Mouse (Mus musculus) lung, embryonic 16.5 days (tissue): Measurements from ENCODE around the gene Hpcal4. TPM values are rescaled to one million over a fixed set of nuclear protein-coding genes. Genes with fewer than 3 reads are reported as not detected.

Experiments used
- ATAC-seq: fragments of 200-750 bp; cut with Nextera tagmentation; 2 replicates; pipeline ENCODE4 v1.8.0; 2017; ENCODE audit warnings: low read depth, mild to moderate bottlenecking, moderate library complexity
- H3K27ac ChIP-seq: fragments of 300-500 bp; sonication (generic); 2 replicates; pipeline ENCODE4 v1.5.1; 2014; ENCODE audit warnings: mild to moderate bottlenecking, control low read depth, low read length
- H3K27me3 ChIP-seq: fragments of 300-500 bp; sonication (generic); 2 replicates; pipeline ENCODE4 v1.6.1; 2014; ENCODE audit warnings: low read depth, low read length, mixed read lengths; ENCODE audit not compliant: control insufficient read depth, insufficient read depth
- H3K36me3 ChIP-seq: fragments of 300-500 bp; sonication (generic); 2 replicates; pipeline ENCODE4 v1.6.1; 2014; ENCODE audit warnings: low read length; ENCODE audit not compliant: control insufficient read depth, insufficient read depth
- H3K4me1 ChIP-seq: fragments of 300-500 bp; sonication (generic); replicated peaks from 2 replicates; pipeline ENCODE4 v1.6.1; 2014; ENCODE audit warnings: low read length, mixed read lengths; ENCODE audit not compliant: control insufficient read depth, insufficient read depth
- H3K4me2 ChIP-seq: fragments of 300-500 bp; sonication (generic); 2 replicates; pipeline ENCODE4 v1.6.1; 2014; ENCODE audit warnings: low read depth, low read length, control low read depth
- H3K4me3 ChIP-seq: fragments of 300-500 bp; sonication (generic); 2 replicates; pipeline ENCODE4 v1.5.1; 2014; ENCODE audit warnings: mild to moderate bottlenecking, low read length, control low read depth
- H3K9ac ChIP-seq: fragments of 300-500 bp; sonication (generic); 2 replicates; pipeline ENCODE4 v1.6.1; 2014; ENCODE audit warnings: low read length, control low read depth
- H3K9me3 ChIP-seq: fragments of 300-500 bp; sonication (generic); 2 replicates; pipeline ENCODE4 v1.6.1; 2016; ENCODE audit warnings: low read length; ENCODE audit not compliant: control insufficient read depth
- WGBS: fragments of 180-500 bp; shearing (Covaris S2); extraction: QIAGEN DNeasy Blood & Tissue Kit; methylation state at CpG from one replicate; pipeline ENCODE4 v1.1.7; 2014; 5-methylcytosine and 5-hydroxymethylcytosine counted together
- polyA plus RNA-seq: library from polyadenylated mRNA; unstranded; fragments of >200 nt; fragmentation: Nextera tagmentation; extraction: Ambion mirVana; gene quantifications from 2 replicates; pipeline ENCODE4 v1.2.1, GENCODE M21; 2015

Gene Hpcal4
- polyA plus RNA-seq, 1 experiment from 2014 or later, result 0.16 TPM

DNA sequence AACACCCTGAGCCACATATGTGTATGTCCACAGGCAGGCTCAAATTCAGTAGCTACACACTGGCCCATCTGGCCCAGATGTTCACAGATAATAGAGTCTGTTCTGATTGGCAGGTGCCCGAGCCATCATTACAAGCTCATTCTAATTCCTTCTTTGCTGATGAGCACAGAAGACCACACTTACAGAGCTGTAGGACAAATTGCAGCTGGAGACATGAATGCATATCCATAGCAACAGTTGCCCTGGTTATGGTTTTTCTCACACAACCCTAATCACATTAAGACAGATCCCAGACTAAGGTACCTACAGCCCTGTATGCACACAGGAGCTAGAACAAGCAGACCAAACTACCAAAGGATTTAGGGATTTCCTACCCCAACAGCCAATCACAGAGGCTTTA, 32.3 kb downstream of the Hpcal4 start:
- Histone ChIP-seq H3K9me3 (no peaks in the 10 kb centered on the region), H3K27me3 (no peaks in the 10 kb centered on the region)
- WGBS, result 79% methylated on average over 1 of the region's 1 CpGs

DNA sequence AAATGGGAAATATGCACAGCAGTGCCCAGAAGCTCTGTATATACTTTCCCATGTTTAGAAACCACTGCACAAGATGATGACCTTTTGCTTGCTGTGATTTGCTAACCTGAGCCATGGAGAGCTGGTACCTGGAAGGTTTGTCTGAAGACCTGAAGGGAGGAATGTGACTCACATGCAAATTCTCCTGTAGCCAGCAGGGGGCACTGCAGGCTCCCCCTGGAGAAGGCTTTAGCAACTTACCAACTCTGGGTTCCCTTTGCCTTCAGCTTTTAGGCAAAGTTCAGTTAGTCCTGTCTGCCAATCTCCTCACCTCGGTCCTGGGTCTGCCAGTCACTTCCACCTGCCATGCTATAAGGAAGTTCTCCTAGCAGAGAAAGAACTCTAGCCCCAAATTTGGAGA, 33.8 kb downstream of the Hpcal4 start:
- WGBS, result 21% methylated on average over 1 of the region's 1 CpGs
- no peak overlapping the region for H3K9ac ChIP-seq
- H3K27ac ChIP-seq, result no peak overlapping the region
- H3K9me3 ChIP-seq, result no peaks in the 10 kb centered on the region
- H3K36me3 ChIP-seq, result no peaks in the 10 kb centered on the region
- no peak for ATAC-seq
- H3K4me1 ChIP-seq, result no peaks in the 10 kb centered on the region
- H3K4me2 ChIP-seq, result no peak overlapping the region
- no peaks in the 10 kb centered on the region for H3K27me3 ChIP-seq
- no peak overlapping the region for H3K4me3 ChIP-seq

More for the DNA sequence above, 32.3 kb downstream of the Hpcal4 start:
- ATAC-seq, result no peak
- no peaks in the 10 kb centered on the region for H3K4me1 ChIP-seq
- no peak overlapping the region for H3K9ac ChIP-seq
- H3K27ac ChIP-seq, result no peak overlapping the region
- no peaks in the 10 kb centered on the region for H3K36me3 ChIP-seq
- no peak overlapping the region for H3K4me2 ChIP-seq
- H3K4me3 ChIP-seq, result no peak overlapping the region

DNA sequence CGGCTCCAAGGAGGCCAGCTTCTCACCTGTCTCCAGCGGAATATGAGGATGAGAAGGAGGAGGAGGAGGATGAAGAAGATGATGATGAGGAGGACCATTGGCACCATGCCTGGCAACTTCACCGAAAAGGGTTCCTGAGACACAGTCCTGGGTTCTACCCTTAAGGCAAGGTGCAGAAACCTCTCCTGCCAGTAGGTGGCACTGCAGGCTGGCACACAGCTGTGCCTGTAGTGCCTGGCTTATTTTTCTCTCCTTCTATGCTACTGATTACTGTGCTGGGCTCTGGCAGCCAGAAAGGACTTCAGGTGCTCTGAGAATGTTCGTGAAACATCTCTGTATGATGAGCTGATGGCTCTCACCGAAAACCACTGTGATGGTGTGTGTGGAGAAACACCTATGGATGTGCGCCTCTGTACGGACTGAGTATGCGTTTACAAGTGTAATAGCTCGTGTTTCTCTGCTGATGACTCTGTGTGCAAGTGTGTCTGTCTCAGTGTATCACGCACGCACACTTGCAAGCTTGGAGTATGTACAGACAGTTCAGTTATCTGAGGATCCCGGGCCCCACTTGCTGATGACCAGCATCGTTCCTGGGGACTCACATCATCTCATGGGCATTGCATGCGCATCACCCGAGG, 36.8 kb downstream of the Hpcal4 start:
- H3K27me3 ChIP-seq, result no peaks in the 10 kb centered on the region
- WGBS, result 64% methylated on average over 15 of the region's 15 CpGs

DNA sequence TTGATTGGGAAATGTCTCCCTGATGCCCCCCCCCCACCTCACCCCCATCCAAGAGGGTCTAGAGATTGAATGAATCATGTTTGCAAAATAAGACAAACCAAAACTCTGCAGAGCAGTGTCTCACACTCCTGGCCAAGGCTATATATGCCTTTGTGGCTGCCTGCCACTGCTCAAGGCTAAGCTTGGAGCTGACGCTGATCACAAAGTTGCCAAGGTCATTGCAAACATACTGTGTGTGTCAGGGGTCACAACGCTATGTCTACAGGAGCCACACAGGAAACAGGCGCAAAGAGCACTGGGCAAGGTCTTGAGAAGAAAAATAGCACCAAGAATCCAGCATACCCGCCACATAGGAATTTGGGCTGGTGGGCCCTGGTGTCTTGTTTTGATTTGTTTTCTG, 37.6 kb downstream of the Hpcal4 start:
- 69% methylated on average over 4 of the region's 4 CpGs for WGBS
- H3K4me1 ChIP-seq, result no peaks in the 10 kb centered on the region
- H3K9ac ChIP-seq, result no peak overlapping the region
- H3K27me3 ChIP-seq, result no peaks in the 10 kb centered on the region
- H3K27ac ChIP-seq, result no peak overlapping the region
- no peaks in the 10 kb centered on the region for H3K9me3 ChIP-seq
- H3K4me2 ChIP-seq, result no peak overlapping the region
- no peaks in the 10 kb centered on the region for H3K36me3 ChIP-seq
- ATAC-seq, result no peak
- H3K4me3 ChIP-seq, result no peak overlapping the region

More for the DNA sequence above, 36.8 kb downstream of the Hpcal4 start:
- peak; percentile 79 for ATAC-seq
- Histone ChIP-seq H3K4me2 (no peak overlapping the region), H3K9ac (no peak overlapping the region), H3K9me3 (no peaks in the 10 kb centered on the region), H3K4me1 (no peaks in the 10 kb centered on the region), H3K4me3 (no peak overlapping the region), H3K36me3 (no peaks in the 10 kb centered on the region), H3K27ac (no peak overlapping the region)

DNA sequence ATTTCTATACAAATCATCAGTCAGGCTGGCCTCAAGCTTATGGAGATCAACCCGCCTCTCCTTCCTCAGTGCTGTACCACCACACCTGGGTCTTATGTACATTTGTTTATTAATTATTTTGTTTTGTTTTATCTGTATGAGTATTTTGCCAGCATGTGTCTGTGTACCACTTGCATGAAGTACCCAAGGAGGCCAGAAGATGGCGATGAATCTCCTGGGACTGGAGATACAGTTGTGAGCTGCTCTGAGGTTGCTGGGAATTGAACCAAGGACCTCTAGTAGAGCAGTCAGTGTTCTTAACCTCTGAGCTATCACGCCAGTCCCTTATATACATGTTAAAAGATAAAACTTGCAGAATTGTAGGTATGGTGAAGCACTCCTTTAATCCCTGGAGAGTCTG, 40.3 kb downstream of the Hpcal4 start:
- no peak overlapping the region for H3K4me2 ChIP-seq
- no peak for ATAC-seq
- H3K9ac ChIP-seq, result no peak overlapping the region
- no peaks in the 10 kb centered on the region for H3K27me3 ChIP-seq
- H3K4me1 ChIP-seq, result peaks cover 7% of the 10 kb centered on the region
- H3K27ac ChIP-seq, result no peak overlapping the region
- 48% methylated on average over 3 of the region's 3 CpGs for WGBS
- no peaks in the 10 kb centered on the region for H3K9me3 ChIP-seq
- H3K4me3 ChIP-seq, result no peak overlapping the region
- no peaks in the 10 kb centered on the region for H3K36me3 ChIP-seq

DNA sequence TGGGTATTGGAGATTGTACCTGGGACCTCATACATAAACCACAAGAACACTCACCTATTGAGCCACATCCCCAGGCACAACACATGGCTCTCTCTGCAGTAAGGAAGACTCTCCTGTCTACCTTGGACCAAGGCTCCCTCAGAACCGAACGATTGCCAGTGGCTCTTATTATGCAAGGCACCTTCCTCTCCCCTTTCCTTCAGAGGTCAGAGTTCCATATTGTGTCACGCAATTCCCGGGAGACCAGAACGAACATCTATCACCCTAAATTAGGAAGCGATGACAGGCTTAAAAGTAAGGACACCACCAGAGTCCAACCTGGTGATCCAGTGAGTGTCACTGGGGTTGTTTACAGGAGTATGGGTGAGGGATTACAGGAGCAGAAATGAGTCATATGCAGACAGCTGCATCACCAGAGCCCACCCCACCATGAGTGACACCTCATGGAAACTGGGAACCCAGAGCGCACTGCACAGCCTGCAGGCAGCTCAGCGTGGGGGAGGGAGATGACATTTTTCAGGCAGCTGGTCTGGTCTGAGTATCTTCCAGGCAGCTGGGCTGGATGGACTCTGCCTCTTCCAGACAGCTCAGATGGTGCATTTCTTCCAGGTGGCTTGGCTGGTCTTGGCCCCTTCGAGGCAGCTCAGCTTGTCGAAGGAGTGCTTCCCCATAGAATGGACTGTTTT, 42.8 kb downstream of the Hpcal4 start:
- no peak overlapping the region for H3K4me2 ChIP-seq
- ATAC-seq, result peak; percentile 17; the same call in 1 of the 2 replicates
- no peaks in the 10 kb centered on the region for H3K27me3 ChIP-seq
- H3K4me1 ChIP-seq, result peaks cover 14% of the 10 kb centered on the region
- no peak overlapping the region for H3K27ac ChIP-seq
- no peak overlapping the region for H3K9ac ChIP-seq
- no peak overlapping the region for H3K4me3 ChIP-seq
- H3K9me3 ChIP-seq, result no peaks in the 10 kb centered on the region
- WGBS, result 49% methylated on average over 10 of the region's 10 CpGs
- H3K36me3 ChIP-seq, result no peaks in the 10 kb centered on the region

DNA sequence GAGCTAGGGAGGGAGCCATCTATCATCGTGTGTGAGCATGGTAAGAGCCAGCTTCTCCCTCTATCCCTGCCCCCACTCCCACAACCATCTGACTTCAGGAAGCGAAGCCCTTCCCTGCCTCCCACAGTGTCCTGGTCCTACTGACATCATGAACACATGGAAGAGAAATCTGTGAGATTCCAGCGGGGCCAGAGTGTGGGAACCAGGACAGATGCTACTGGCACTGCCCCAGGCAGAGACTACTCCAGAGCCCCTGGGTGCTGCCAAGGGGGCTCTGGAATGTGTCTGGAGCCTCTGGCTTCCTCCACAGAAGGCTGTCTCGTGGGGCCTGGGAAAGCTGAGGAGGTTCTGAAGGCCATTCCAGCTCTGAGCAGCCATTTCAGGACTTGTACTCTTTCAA, 44.7 kb downstream of the Hpcal4 start:
- H3K4me2 ChIP-seq, result no peak overlapping the region
- 21% methylated on average over 4 of the region's 4 CpGs for WGBS

DNA sequence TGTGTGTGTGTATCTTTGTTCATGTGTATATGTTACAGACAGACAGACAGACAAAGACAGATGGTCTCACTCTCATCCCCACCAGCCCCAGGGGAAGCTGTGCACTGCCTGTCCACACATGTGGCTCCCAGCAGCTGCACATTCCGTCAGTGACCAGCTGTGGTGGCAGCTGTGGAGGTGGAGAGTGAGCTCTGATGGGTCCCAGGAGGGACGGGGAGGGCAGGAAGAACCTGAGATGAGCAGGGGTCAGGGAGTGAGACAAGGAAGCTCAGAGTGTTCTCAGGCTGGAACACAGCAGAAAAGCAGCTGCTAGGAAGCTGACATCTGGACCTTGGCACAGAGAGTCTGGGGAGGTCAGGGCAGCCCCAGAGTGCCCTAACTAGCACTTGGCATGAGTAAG, 45.2 kb downstream of the Hpcal4 start:
- peaks cover 16% of the 10 kb centered on the region for H3K4me1 ChIP-seq
- peak overlapping the region; percentile 45 for H3K27ac ChIP-seq
- ATAC-seq, result peak; percentile 79
- 21% methylated on average over 2 of the region's 2 CpGs for WGBS
- H3K36me3 ChIP-seq, result no peaks in the 10 kb centered on the region
- H3K4me3 ChIP-seq, result no peak overlapping the region
- H3K27me3 ChIP-seq, result peaks cover 8% of the 10 kb centered on the region; the same call in 1 of the 2 replicates
- H3K9ac ChIP-seq, result no peak overlapping the region
- no peaks in the 10 kb centered on the region for H3K9me3 ChIP-seq
- H3K4me2 ChIP-seq, result no peak overlapping the region

More for the DNA sequence above, 44.7 kb downstream of the Hpcal4 start:
- H3K4me1 ChIP-seq, result peaks cover 14% of the 10 kb centered on the region
- H3K9ac ChIP-seq, result 0 out of 2 replicates have a peak overlapping the region, but pooled peaks have one; percentile 14
- peak overlapping the region; percentile 45 for H3K27ac ChIP-seq
- H3K9me3 ChIP-seq, result no peaks in the 10 kb centered on the region
- no peak overlapping the region for H3K4me3 ChIP-seq
- peak; percentile 68 for ATAC-seq
- H3K36me3 ChIP-seq, result no peaks in the 10 kb centered on the region
- peaks cover 2% of the 10 kb centered on the region; the same call in 1 of the 2 replicates for H3K27me3 ChIP-seq

DNA sequence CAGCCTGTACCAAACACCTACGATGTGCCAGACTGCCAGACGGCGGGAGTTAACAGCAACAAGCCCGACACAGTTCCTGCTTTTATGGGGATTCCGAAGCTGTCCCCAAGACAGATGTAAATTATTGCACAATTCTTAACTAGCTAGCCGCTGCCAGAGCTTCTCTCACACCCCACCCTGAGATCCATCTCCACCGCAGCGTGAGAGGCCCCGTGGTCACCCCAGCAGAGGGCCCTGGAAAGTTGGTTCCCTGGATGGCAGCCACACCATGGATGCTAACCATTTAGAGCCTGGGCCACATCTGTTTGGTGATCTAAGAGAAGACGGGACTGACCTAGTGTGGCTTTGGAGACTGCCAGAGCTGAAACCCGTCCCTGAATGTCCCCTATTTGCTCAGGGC, 46.1 kb downstream of the Hpcal4 start:
- no peak overlapping the region for H3K27ac ChIP-seq
- no peaks in the 10 kb centered on the region for H3K36me3 ChIP-seq
- H3K9ac ChIP-seq, result no peak overlapping the region
- H3K4me2 ChIP-seq, result no peak overlapping the region
- peak; percentile 15 for ATAC-seq
- peaks cover 8% of the 10 kb centered on the region; the same call in 1 of the 2 replicates for H3K27me3 ChIP-seq
- H3K4me3 ChIP-seq, result no peak overlapping the region
- H3K9me3 ChIP-seq, result no peaks in the 10 kb centered on the region
- H3K4me1 ChIP-seq, result peaks cover 21% of the 10 kb centered on the region
- WGBS, result 46% methylated on average over 11 of the region's 11 CpGs
